Mouse (Mus musculus): ENCODE measurements around the gene Tomm70a.
A peak's percentile ranks its signal among the peaks of the same experiment; 100 is the strongest.

- TF ChIP-seq CTCF (IDR thresholded peaks at IDR 0.05; ENCODE audit: insufficient read depth, low read length) (peak; percentile 72), POLR2A (IDR thresholded peaks at IDR 0.05; ENCODE audit: borderline replicate concordance, extremely low read depth, low read depth, low read length) (peak; percentile 69; the same call in 1 of the 2 replicates)
Observed at GRCm38 (mm10) chr16:57166611-57167513, 45.4 kb downstream of the Tomm70a start, which contains the start of gene Nit2.

All from lung, adult 2 months (tissue).